Mouse (Mus musculus) layer of hippocampus, postnatal 25 days (tissue): ENCODE measurements around the gene Jmjd1c. TPM values are rescaled to one million over a fixed set of nuclear protein-coding genes. Genes with fewer than 3 reads are reported as not detected.

ENCODE experiments used
- DNase-seq, 2 experiments: peaks; one replicate each; pipeline ENCODE4 v3.0.0; 2022; ENCODE audit warnings: mixed read lengths in 2 of 2, low spot score in 1 of 2; ENCODE audit errors: extremely low spot score in 1 of 2
- total RNA-seq, 2 experiments: library from RNA; stranded (reverse); gene quantifications; 2 replicates each; pipeline ENCODE4 v1.2.3; 2021

Jmjd1c gene
- total RNA-seq, 2 experiments from 2014 or later: 80.3 to 98.6 TPM

DNA sequence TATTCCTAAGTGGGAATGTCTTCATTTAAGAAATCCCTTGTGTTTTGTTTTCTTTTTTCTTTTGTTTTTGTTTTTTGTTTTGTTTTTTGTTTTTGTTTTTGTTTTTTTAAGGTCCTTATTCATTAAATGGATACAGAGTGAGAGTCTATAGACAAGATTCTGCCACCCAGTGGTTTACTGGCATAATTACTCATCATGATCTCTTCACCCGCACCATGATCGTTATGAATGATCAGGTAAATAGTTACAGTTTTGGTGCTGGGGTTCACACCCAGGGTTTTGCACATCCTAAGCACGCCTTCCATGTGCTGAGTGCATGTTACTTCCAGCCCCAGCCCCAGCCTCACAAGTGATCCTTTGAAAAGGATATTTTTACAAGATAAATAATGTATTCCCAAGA is 120.9 kb downstream of the Jmjd1c start:
- no peak for DNase-seq

DNA sequence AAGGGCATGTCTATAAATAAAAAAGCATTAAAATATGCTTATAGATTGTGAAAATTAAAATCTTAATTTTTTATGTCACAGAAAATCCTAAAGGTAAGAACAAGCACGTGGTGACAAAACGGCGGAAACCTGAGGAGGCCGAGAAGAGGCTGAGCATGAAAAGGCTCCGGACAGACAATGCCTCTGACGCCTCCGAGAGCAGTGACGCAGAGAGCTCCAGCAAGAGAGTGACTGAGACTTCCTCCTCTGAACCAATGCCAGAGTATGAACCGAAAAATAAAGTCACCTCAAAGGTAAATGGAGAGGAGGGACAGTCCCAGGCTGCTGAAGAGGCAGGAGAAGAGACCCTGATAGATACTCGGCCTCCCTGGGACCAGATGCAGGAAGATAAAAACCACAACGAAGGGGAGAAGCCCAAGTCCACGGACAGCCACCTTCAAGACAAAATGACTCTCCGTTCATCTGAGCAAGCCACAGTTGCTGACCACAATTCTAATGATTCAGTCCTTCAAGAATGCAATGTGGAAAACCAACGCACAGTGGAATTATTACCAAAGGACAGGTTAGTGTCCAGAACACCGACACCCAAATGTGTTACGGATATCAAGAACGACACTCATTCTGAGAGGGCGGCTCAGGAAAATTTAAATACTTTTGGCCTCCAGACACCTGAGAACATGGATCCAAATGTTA is 123.1 kb downstream of the Jmjd1c start:
- DNase-seq: no peak

DNA sequence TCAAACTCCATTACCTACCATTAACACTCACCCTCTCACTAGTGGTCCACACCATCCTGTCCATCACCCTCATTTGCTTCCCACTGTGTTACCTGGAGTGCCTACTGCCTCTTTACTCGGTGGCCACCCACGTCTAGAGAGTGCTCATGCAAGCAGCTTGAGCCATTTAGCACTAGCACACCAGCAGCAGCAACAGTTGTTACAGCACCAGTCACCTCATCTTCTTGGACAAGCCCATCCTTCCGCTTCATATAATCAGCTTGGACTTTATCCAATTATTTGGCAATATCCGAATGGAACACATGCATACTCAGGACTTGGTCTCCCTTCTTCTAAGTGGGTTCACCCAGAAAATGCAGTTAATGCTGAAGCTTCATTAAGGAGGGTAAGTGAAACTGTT is 124.3 kb downstream of the Jmjd1c start:
- no peak for DNase-seq

DNA sequence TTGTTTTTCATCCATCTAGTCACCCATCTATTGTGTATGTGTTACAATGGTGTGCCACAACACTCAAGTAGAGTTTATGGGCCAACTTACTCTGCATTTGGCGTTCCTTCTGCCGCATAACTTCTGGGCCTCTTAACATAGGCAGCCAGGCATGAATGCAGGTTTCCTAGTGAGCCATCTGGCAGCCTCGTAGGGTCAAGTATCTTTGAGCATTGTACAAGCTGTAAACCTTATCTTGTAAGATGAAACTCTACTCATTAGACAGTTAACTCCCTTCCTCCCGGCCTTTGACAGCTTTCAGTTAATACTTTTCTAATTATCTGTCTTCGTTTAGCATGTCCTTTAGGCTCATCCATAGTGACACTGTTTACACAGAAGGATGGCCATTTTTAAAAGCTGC is 125.4 kb downstream of the Jmjd1c start:
- no peak for DNase-seq

DNA sequence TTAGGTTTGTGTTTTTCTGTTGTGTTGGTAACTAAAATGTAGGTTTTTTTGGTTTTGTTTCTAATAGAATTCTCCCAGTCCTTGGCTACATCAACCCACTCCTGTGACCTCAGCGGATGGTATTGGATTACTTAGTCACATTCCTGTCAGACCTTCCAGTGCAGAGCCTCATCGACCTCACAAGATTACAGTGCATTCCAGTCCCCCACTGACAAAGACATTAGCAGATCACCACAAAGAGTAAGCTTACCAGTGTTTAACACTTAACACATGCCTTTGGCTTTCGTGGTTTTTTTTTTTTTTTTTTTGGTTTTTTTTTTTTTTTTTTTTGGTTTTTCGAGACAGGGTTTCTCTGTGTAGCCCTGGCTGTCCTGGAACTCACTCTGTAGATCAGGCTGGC is 128.0 kb downstream of the Jmjd1c start:
- DNase-seq: no peak

DNA sequence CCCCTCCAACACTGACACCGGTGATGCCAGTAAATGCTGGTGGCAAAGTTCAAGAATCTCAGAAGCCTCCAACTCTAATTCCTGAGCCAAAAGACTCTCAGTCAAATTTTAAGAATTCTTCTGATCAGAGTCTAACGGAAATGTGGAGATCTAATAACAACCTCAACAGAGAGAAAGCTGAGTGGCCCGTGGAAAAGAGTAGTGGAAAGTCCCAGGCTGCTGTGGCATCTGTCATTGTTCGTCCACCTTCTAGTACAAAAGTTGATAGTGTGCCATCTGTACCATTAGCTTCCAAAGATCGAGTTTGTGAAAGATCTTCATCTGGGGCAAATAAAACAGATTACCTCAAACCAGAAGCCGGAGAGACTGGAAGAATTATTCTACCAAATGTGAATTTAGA is 129.6 kb downstream of the Jmjd1c start:
- DNase-seq: no peak

DNA sequence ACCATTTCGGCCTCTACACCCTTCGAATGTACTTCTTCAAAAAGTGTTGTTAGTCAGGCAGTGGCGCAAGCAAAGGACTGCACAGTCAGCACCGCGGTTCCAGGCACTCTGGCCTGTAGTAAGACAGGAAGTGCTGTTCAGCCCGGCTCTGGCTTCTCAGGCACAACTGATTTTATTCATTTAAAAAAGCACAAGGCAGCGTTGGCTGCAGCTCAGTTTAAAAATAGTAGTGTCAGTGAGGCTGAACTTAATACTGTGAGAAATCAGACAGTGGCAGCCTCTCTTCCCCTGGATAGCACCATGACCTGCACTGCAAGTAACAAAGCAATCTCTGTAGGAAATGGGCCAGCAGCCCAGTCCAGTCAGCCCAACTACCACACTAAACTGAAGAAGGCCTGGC is 130.2 kb downstream of the Jmjd1c start:
- DNase-seq: peak in 1 of 2 experiments; percentile 40

DNA sequence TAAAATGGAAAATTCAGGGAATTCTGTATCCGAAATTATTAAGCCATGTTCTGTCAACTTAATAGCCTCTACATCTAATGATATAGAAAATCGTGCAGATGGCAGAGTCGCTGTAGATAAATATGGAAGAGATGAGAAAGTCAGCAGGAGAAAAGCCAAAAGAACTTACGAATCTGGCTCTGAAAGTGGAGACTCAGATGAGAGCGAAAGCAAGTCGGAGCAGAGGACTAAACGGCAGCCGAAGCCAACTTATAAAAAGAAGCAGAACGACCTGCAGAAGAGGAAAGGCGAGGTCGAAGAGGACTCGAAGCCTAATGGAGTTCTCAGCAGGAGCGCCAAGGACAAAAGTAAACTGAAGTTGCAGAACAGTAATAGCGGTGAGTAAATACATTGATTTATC is 130.6 kb downstream of the Jmjd1c start:
- no peak for DNase-seq

DNA sequence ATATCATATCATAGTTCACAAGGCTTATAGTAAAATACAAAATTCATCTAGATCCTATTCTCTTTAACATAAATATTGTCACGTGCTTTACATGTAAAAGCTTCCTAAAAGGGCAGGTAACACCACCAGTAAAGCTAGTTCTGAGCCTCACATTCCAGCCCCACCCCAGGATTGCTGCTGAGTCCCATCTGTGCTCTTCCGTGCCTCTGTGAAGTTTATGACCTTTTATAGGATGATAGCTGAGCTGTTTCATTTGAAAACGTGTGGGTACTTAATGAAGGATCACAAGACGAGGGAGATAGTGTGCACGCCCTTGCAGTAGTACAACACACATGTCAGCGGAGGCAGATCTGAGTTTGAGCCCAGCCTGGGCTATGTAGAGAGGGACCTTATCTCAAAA is 134.5 kb downstream of the Jmjd1c start:
- no peak for DNase-seq

DNA sequence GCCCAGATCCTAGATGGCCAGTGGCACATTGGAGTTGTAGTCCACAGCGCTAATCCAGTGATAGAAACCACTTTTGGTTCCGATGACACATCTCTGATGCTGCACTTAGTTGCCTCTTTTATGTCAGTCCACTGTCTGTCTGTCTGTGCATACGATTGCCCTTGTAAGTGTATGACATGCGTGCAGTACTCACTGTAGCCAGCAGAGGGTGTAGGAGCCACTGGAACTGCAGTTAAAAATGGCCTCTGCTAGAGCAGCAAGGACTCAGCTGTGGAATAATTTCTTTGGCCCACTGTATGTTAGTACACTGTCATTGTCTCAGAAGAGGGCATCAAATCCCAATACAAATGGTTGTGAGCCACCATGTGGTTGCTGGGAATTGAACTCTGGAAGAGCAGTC is 151.2 kb downstream of the Jmjd1c start:
- DNase-seq: peak in 1 of 2 experiments; percentile 59

DNA sequence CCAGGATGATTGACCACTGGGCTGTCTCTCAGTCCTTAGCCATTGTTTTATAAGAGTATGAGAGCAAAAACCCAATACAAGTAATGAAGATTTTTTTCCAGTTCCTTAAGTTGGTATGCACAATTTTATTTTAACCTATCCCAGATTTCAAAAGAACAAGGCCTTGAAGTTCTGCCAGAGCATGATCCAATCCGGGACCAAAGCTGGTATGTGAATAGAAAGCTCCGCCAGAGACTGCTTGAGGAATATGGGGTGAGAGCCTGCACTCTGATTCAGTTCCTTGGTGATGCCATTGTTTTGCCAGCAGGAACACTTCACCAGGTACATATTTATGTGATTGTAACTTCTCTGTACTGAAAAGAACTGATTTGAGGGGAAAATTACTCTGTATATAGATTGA is 153.6 kb downstream of the Jmjd1c start:
- no peak for DNase-seq

DNA sequence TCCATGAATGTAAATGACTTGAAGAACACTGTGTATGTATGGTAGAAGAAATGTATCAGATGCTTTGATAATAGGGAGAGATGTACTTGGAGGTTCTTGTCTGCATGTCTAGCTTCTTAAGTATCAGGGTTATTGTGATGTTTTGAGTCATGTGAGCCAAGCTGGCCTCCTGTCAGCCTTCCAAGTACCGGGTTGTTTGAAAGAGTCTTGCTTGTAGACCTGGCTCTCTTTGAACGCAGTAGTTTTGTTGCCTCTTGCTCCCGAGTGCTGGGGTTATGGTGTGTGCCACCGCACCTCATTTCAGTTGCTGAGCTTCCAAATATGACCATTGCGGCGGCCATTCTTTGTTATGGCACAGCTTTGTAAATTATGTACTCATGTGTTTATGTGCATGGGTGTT is 154.9 kb downstream of the Jmjd1c start:
- no peak for DNase-seq

DNA sequence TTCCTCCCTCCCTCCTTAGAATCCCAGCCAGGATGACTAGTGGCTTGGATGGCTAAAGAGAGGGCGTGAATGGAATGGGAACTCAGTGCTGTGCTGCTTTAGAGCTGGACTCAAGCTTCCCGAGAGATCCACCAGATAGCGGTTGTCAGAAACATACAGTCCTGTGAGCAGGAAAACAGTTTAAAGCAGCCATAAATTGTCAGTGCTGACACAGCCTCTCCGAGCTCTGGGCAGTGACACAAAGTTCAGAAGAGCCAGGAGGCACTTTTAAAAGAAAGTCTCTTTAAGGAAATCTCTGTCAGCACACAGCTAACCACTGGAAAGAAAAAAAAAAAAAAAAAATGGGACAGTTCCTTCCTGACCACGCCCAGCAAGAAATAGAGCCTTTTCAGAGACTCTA is 156.4 kb downstream of the Jmjd1c start:
- DNase-seq: no peak

DNA sequence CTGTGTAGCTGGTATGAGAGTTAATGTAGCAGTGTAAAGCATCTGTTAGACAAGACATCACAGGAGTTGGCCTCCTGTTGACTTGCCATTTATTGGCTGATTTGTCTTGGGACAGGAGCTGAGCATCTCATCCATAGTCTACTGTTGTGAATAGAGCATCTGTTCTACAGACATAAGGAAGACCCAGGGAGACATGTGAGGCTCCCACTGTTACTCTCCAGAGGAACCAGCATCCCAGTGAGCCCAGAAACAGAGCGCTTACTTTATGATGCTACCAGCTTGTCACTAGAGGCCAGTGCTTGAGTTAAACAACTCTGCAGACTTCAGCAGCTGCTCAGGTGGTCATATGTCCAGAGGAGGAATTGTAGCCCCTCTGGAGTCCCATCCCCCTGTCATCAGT is 157.2 kb downstream of the Jmjd1c start:
- DNase-seq: no peak

DNA sequence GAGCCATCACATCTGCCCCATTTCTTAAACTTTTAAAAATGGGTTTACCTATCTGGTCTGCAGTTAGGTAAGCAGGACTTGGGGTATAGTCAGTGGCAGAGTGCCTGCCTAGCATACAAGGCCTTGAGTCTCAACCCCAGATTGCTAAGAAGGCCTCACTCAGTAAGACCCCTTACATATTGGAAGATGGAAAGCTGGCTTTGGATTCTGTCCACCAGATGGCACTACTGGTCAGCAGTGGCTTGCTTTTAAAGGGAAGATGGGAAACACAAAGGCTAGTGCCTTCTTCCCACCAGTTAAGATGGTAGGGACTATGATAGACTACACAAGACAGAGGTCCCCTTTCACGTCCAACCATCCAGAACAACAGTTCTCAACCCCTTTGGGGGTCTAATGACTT is 168.9 kb downstream of the Jmjd1c start:
- peak in 1 of 2 experiments; percentile 56 for DNase-seq

DNA sequence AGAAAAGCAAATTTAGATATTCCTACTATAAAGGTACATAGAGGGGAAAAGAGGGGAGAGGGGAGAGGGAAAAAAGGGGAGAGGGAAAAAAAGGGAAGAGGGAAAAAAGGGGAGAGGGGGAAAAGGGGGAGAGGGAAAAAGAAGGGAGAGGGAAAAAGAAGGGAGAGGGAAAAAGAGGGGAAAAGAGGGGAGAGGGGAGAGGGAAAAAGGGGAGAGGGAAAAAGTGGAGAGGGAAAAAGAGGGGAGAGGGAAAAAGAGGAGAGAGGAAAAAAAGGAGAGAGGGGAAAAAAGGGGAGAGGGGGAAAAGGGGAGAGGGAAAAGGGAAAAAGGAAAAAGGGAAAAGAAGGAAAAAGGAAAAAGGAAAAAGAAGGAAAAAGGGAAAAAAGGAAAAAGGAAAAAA is 180.0 kb downstream of the Jmjd1c start:
- no peak for DNase-seq

DNA sequence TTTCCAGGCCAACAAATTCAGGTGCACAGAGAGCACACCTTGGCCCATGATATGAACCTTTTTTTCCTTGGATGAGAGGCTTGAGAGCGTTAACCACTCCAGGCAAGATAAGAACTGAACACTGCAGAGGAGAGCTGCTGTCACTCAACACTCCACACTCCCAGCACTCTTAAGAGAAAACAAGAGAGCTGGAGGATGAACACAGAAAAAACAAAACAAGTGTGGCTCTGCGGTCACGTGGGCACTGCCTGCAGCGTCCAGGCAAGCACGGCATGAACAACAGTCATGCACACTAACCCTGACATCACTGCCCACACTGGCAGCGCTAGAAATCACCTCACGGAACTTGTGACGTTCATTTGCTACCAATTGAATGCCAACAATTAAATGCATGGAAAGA is 185.9 kb downstream of the Jmjd1c start:
- no peak for DNase-seq

DNA sequence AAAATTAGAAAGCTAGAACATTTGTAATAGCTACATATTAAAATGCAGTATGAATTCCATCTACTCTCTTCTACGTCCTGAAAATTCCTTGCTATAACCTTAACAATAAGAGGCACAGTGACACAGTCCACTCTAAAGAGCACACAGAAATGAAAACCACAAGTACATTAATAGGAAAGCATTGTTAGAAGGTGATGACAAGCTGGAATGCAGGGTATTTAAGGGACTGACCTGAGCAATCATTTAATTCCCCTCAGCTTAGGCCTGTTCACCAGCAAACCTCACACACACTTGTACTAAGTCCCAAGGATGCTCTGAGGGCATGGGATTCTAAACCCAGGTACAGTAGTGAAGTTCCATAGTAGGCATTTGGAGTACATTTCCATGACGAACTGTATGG is 186.6 kb downstream of the Jmjd1c start:
- DNase-seq: no peak

DNA sequence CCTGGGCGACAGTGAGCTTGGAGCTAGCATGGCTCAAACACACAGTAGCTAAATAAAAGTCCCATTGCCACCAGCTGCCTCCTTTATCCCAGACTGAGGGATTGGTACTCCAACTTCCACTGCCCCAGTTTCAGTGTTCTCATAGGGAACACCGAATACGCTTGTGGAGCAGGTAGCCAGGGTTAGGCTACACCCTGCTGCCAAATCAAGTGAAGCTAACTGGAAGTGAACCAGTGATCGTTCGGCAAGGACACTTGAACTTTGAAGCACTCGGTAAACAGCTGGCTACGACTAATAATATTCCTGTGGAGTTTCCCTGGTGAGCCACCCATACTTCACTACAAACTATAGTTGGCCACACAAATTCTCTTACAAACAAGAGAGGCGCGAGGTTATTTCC is 187.6 kb downstream of the Jmjd1c start:
- DNase-seq: no peak

DNA sequence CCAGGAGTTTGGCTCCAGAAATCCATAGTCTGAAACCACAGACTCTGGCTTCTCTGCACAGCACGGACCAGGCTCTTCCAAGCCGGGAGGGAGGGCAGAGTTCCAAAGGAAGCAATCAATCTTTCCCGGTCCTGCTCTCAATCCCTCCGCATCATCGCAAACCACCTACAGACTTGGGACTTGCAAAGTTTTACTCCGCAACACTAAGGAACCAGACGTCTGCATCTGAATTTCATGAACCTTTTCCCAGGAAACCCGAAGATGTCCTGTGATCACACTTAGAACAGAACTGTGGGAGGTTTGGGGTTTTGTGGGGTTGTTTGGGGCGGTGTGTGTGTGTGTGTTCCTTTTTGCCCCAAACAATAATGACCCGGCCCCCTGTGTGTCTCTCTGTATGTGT is 188.4 kb downstream of the Jmjd1c start:
- no peak for DNase-seq

DNA sequence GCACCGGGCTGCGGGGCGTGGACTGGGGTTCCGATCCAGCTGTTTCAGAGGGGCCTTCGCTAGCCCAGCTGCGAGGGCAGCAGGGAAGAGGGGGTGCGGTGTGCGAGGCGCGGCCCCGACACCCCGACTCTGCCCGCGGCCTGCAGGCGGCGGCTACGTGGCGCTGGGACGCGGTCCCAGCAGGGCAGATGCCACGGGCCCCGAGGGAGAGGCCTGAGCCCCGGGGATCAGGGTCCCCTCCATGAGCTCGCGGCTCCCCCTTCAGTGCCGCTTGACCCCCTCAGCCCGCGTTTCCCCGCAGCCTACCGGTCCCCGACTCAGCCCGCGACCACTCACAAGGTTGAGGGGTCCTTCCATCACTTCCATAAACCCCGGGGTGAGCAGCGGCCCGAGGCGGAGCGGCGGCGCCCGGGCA is 188.8 kb downstream of the Jmjd1c start:
- no peak for DNase-seq

DNA sequence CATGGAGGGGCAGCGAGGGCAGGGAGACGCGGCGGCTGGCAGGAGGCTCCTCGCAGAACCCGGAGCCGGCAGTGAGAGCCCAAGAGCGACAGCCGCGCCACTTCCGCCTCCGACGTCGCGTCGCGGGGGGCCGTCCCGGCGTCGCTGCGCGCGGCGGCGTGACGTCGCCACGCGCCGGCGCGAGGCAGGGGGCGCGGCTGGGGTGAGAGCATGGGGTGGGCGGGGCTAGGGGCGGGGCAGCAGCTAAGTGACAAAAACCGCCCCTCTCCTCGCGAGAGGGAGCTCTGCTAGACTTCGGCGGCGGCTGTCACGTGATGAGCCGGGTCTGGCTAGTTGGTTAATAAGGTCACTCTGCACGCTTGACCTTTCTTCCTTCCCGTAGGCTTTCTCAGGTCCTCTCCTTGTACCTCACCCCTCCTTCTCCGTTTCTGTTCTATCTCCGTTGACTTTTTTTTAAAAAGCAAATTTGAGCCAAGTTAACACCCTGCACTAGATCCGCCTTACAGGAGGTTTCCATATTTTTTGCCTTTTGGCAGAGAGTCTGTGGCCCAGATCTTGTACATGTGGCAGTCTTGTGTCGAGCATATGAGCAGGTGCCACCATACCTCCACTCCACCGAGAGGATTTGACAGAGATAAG is 189.4 kb downstream of the Jmjd1c start, which contains the start of gene Nrbf2:
Gene Nrbf2 (minus strand): TSS at position 130 of the 639 bp plus-strand sequence.
- DNase-seq: peak; percentile 64 to 73
